Mouse (Mus musculus) liver, adult (tissue): ENCODE measurements at regions not wholly inside any gene's neighbourhood (a gene's known extent, or its start where the extent isn't known, plus 50 kb on each side); places are given as distances from the start of the nearest gene placed in this dataset.

Experiments used
- GATA4 ChIP-seq: IDR thresholded peaks from 2 replicates; pipeline ENCODE4 v1.6.1; 2014; ENCODE audit warnings: mild to moderate bottlenecking, low read length; ENCODE audit not compliant: insufficient replicate concordance

DNA sequence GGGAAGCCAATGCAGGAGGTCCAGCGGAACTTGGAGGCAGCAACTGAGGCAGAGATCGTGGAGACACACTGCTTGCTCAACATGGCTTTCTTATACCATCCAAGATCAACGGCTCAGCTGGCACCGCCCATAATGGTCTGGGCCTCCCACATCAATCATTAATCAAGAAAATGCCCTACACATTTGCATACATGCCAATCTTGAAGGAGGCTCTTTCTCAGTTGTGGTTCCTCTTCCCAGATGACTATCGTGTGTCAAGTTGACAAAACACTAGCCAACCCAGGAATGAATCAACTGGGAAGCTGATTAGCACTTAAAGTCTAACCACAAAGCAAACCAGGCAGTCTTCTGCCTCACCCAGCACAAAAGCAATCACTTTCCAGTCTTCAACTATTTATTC is 121.1 kb downstream of the Tmco5 start:
- TF ChIP-seq GATA4: no peak

- no peak for TF ChIP-seq GATA4
Observed at GRCm38 (mm10) chr2:117003976-117004375, 117.2 kb upstream of the Spred1 start.

DNA sequence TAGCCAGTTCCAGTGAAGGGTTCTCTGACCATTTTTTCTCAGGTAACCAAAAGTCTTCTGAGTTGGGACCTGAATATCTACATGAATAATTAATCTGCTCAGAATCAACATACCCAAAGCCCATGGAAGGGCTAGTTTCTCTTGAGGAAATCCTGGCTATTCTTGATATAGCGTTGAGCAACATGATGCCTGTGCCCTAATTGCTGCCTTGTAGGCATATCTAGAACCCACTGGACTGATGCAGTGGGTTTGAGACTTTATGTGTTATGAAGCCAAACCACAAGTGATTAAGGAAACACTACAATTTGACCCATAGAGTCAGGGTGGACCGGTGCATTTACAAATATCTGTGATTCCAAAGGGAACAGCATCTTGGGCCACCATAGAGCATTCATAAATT is 114.3 kb upstream of the Spred1 start:
- TF ChIP-seq GATA4: no peak

GRCm38 (mm10) chr2:117008922-117009321 is 112.3 kb upstream of the Spred1 start:
- TF ChIP-seq GATA4: no peak

DNA sequence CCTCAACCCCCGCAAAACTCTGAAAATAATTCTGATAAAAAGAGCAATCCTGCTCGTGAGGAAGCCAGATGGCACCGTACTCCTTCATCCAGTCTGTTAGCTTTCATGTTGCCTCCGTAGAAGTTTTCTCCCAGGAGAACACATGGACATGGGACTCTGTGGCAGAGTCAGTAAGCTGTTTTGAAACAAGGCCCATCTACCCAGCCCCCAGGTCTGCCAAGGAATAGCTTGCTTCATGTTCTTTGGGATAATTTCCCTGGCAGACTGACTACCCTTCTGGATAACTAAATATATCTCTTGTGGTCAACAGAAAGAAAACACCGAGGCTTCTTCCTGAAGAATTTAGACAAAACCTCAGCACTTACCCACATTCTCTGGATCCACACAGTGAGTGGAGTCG is 111.2 kb upstream of the Spred1 start:
- TF ChIP-seq GATA4: no peak

DNA sequence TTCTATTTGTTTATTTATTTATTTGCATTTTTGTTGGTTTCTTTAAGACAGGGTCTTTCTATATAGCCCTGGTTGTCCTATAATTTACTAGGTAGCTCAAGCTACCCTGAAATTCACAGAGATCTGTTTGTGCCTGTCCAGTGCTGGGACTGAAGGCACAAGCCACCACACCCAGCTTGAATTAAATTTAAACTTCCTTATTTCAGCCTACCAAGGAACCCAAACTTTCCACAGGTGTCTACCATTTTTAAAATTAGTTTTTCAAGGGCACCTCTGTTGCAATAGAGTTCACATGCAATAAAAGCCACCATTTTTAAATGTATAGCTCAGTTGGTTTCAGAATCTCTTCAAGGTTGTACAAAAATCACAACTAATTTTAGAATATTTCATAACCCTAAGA is 110.2 kb upstream of the Spred1 start:
- no peak for TF ChIP-seq GATA4

DNA sequence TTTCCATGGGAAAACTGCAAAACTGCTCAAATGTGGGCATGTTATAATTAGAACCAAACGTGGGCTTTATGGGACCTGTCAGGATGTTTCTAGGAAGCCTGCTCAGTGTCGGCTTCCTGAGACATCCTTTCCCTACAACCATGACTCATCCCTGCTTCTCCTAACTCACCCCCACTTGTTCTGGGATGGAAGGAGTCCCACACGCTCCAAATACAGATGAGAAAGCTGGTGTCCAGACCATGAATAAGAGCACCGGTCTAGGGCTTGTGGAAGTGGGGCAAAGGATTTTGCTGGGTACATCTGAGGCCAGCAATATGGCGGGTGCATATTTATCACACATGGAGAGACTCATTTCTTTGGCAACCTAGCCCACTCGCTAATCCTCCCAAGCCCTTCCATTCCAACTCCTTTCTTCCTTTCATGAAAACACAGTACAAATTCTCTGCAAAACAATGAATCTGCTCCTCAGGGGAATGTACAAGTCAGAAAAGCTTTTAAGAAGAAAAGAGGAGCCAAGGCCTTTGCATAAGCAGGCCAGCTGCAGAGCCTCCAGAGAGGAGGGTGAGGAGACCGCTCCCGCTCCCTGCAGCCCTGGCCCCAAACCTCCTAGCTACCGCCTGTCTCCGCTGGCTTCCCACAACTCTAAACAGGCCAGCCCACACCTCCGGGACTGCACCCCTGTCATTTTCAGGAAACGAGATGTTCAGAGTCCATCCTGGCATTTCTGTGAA is 103.1 kb upstream of the Spred1 start:
- TF ChIP-seq GATA4: no peak

- TF ChIP-seq GATA4: 0 out of 2 replicates have a peak, but pooled peaks have one; percentile 16
Observed at GRCm38 (mm10) chr2:117018917-117019538, 102.1 kb upstream of the Spred1 start.

- TF ChIP-seq GATA4: no peak
Observed at GRCm38 (mm10) chr2:117019552-117019951, 101.6 kb upstream of the Spred1 start.

DNA sequence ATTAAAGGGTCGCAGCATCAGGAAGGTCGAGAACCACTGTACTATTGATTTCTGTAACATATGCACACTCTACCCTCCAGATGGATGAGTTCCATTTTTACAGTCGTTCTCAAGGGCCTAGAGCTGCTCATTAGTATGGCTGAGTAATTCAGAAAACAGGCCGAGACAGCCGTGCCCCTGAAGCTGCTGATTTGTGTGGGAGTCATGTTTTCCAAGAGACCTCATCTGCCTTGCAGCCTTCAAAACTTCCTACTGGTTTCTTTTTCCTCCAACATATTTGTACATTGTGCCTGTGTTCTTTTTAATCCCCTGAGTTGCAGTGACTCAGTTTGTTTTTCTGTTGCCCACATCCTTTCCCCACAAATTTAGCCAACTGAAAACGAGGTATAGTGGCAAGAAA is 99.4 kb upstream of the Spred1 start:
- TF ChIP-seq GATA4: no peak

DNA sequence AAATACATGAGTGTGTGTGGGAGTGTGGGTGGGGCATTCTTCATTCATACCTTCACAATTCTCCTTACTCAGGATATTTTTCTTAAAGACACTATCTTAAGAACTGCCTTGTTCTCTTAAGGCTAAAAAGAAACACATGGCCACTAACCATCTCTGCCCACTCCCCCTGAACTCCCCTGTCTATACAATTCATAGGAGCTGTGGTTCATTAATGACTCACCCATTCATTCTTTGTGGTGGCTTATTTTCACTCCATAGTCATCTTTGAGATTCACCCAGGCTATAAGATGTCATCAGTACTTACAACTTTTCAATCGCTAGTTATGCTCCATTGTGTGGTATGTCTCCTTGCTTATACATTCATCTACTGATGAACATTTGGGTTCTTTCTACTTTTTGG is 97.7 kb upstream of the Spred1 start:
- no peak for TF ChIP-seq GATA4

DNA sequence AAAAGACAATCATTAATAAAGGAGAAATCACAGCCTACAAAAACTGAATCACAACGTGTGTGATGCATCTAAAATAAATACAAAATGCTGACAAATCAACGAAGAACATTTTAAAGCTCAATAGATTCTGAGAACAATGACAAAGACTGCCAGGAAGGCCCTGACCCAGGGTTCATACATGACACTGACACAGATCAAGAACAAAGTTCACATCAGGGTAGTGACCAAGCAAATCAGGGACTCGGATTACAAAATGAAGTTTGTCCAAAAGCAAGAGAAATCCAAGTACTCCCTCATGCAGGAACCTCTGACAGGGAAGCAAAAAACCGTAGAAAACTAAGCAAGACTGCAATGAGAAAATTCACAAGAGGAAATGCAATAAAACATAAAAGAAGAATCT is 94.1 kb upstream of the Spred1 start:
- no peak for TF ChIP-seq GATA4

- no peak for TF ChIP-seq GATA4
Observed at GRCm38 (mm10) chr2:117028771-117029170, 92.4 kb upstream of the Spred1 start.

DNA sequence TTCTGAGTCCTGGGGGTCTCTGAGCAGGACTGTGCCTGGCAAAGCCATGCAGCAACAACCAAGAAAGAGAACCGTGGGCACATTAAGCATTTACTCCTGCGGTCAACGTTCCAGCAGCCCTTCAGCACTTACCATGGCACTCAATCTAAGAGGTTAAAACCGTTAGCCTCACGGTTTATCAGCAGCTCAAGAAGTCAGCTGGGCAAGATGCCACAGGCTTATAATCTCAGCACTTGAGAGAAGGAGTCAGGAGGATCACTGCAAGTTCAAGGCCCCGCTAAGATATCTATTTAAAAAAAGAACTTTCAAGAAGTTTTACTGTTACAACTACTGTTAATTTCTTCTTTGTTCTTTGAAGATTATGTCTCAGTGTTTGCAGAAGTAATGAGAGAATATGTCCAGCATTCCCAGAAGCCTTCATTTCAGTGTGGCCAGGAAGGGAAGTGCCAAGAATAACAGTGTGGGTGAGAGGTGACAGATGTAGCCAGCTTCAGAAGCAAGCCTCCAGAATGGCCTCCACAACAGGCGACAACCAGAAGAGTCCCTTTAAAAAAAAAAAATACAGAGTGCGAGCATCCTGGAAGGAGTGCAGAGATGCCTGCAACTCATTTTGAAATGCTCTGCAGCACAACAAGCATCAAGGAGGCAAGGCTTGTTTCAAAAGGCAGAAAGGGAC is 84.8 kb upstream of the Spred1 start:
- TF ChIP-seq GATA4: no peak

DNA sequence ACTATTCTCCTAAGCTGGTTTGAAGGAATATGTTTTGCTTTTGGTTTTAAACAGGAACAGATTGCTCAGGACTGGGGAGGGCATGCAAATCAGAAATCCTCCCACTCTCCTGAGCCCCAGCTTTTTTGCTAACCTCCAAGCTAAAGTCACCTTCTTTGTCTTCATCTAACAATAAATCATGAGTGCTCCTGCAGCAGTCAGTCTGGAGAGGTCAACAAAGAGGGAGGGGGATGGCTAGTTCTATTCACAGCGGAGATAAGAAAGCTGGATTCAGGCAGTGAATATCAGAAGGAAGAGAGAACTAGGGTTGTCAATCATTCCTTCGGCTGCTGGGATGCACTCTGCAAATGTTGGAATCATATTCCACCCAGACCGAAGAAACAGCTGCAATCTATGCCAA is 81.0 kb upstream of the Spred1 start:
- TF ChIP-seq GATA4: no peak

DNA sequence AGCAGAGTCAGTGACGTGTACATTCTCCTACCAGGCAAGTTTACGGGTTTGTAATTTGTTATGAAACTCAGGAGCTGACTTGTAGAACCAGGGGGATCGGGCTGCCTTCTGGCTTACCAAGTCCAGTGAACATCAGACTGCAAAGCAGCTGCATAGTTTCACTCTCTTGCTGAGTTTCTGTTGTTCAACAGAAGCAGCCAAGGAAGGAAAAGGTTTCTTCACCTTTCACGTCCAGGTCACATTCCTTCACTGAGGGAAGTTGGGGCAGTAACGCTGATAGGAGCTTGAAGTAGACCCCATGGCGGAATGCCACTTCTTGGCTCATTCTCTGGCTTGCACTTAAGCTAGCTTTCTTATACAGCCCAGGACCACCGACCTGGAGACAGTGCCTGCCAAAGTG is 77.3 kb upstream of the Spred1 start:
- no peak for TF ChIP-seq GATA4
